Mouse (Mus musculus) lung, postnatal 4 days (tissue): Measurements from ENCODE around the gene Rhobtb1.

Source experiments
- DNase-seq, 2 experiments: peaks; one replicate each; pipeline ENCODE4 v3.0.0; 2021

Rhobtb1 gene

DNA sequence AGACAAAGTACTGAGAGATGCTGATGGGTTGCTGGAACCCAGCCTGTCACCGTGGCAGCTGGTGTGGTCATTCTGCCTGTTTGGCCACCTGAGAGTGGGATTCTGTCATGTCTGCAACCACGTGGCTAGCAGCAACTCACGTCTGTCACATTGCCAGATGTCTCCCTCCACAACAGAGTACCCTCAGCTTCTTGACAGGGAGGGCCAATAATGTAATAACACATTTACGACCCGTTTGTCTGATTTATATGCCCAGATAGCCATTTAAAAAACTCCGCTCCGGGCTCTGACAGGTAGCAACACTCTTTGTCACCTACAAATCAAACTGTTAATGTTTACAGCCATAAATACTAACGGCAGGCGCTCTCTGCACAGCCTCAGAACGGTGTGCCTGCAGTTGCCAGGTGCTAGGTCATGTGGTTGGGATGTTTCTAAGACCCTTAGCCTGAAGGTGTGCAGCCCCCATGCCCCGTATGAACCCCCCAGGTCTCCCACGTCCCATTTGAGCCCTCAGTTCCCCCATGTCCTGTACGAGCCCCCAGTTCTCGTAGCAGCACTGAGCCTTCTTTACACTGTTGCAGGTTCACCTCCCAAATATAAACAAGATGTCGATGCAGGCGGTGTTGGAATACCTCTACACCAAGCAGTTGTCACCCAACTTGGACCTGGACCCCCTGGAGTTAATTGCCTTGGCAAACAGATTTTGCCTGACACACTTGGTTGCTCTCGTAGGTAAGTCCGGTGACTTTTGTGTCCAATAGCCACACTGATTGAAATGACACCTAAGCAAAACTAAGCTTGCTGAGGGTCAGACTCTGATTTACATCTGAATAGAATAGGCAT lies 127.8 kb downstream of the Rhobtb1 start:
- DNase-seq, result no peak

DNA sequence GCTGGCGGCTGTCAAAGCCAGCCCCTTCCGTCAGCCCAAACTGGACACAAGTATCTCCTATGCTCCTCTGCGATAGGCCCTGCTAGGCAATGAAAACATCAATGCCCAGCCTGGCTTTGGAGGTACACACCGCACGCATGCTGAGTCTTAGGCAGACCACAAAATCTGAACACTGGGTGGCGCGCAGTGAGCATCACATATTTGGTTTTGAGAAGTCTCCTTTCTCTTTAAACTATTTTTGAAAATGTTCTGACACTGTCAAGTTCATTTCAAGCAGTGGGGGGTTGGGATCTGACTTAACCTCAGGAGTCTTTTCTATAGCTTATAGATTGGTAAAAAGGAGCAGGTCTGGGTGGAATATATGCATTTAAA lies 128.4 kb downstream of the Rhobtb1 start:
- no peak for DNase-seq

DNA sequence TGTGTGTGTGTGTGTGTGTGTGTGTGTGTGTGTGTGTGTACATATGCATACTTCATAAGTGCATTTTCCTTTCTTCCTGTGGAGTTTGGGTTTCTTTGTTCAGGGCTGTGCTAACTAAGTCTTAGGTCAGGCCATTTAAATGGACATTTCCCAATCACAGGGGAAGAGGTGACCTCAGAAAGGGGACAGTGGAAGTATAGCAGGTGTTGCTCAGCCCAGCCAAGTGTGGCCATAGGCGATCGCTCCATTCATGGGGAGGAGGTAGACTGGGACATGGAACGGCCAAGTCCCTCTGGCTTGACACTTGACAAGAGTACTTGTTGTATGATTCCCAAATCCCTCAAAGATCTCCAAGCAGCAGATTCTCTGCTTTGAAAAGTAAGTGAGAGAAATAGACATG lies 135.7 kb downstream of the Rhobtb1 start:
- DNase-seq, result no peak

DNA sequence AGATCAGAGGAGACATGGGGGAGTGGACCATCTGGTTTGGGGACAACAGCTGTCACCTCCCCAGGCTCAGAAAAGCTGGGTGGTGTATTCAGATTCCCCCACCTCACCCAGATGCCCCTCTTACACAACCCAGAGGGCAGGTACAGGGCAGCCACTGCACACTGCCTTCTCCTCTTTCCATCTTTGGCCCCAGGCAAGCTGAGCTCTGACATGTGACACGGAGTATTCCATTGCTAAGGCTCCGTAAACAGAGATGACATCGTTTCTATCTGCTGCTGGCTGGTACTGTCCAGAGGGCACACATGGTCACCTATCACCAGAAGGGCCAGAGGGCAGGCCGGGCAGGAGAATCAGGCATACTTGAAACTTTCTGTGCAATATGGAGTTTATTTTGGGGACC lies 136.9 kb downstream of the Rhobtb1 start:
- DNase-seq, result no peak

DNA sequence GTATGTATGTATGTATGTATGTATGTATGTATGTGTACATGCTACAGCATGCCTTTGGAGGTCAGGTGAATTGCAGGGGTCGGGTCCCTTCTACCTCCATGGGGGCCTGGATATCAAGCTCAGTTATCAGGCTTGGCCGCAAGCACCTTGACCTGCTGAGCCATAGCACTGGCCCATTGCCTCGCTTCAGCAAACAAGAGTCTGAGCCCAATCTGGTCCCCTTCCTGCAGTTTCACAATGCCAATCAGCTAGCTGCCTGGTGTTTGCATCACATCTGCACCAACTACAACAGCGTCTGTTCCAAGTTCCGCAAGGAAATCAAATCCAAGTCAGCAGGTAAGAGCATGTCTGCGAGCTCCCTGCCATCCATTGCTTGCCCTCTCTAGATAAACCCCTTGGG lies 137.5 kb downstream of the Rhobtb1 start:
- no peak for DNase-seq

DNA sequence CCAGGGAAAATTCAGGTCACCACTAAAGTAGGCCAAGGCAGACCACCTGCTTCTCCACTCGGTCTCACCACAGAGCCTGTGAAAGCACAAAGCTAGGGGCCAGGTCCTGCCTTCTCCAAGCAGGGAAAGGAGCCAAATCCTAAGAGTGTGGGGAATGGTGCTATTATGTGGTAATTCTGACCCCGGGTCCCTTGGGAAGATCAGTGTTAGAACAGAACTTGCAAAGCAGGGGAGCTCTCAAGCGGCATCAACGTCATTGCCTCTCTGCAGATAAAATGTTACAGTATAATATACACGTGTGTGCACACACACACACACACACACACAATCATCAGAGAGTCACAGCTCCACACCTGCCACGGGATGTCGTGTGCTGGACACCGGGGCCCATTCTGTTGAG lies 139.5 kb downstream of the Rhobtb1 start:
- no peak for DNase-seq

DNA sequence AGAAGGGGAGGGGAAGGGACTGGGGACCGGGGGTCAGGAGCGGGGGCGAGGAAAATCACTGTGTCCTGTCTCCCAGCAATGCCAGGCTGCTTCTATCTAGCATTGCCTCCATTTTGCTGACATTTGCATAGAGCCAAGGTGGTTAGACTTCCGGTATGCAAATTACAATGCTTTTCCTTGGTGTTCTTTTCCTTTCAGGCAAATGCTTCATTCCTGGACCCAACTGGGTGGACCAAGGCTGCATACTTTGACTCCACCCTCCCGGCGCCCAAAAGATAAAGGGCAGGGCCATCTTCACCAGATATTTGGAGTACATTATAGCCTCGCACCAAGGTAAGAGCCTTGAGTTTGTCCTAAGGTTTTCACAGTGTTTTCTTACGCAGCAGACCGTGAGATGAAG lies 144.7 kb downstream of the Rhobtb1 start:
- DNase-seq, result no peak

DNA sequence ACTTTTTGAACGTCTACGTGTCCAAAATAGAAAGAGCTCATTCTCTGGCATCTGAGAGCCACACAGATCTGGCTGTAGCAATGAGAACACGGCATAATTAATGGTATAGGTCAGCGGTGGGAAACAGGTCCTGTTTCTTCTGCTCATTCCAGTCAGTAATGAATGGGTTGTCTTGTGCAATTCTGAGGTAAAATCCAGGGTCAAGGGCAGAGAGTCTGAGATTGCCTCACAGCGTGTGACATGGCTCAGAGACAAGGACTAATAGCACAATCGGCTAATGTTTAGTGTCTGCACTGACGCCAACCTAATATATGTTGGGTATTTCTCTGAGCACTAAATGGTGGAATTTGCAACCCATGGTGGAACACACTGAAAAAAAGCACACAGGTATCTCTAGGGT lies 148.8 kb downstream of the Rhobtb1 start:
- DNase-seq, result no peak

DNA sequence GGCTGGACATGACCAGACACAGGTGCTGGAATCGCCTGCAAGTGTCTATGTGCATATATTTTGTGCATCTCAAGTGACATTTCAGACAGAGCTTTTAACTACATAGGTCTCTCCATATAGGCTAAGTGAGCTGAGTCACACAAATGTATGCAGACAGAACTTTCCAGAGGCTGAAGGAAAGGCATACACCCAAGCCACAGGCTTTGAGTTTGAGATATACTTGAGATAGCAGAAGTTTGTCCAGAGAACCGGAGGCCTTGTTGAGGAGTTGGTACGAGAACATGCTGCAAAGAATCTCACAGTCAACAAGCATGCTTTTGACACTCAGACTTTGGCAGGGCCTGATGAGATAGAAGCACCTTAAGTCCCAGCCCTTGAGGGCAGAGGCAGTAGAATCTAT lies 151.4 kb downstream of the Rhobtb1 start:
- DNase-seq, result no peak

DNA sequence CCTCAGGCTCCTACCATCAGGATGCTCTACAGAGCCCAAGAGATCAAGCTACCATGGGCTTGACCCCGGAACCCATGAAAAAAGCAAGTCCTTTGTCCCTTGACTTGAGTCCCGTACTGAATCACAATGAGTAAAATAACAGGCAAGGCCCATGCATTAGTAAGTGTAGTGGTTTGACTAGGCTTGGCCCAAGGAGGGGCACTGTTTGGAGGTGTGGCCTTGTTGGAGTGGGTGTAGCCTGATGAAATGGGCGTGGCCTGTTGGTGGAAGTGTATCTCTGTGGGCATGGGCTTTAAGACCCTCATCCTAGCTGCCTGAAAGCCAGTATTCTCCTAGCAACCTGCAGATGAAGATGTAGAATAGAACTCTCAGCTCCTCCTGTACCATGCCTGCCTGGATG lies 153.6 kb downstream of the Rhobtb1 start:
- DNase-seq, result no peak

DNA sequence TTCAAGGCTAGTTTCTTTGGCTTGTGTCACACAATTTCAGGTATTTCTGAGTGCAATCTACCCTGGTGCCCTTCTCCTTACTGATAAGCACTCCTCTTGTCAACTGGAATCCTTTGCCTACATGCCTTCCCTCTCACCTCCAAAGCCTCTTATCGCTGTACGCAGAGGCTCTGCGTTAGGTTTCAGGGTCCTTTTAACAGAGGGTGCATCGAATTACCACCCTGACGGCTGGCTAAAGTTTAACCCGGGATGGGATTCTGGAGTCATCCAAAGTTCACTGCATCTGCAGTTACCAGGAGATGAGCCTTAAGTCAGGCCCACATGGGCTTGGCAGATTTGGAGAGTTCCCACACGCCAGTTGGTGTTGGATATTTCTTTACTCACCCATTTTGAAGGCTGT lies 154.4 kb downstream of the Rhobtb1 start:
- no peak for DNase-seq

DNA sequence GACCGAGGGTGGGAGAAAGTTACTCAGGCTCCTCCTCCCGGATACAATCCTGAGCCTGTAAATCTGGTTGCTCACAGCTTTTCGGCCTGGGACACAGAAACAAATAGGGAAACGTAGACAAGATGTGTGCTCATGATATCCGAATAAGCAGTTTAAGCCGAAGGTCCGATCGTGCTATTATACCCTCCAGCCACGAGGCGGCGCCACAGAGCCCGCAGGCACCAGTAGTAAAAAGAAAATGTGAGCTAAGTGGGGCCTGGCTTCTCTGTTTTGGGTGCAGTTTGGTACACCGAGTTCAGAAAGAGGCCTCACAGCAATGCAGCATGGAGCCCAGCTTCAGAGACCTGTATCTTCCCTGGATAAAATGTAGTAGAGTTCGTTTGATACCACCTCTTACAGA lies 155.0 kb downstream of the Rhobtb1 start:
- DNase-seq, result peak; percentile 63 to 71

DNA sequence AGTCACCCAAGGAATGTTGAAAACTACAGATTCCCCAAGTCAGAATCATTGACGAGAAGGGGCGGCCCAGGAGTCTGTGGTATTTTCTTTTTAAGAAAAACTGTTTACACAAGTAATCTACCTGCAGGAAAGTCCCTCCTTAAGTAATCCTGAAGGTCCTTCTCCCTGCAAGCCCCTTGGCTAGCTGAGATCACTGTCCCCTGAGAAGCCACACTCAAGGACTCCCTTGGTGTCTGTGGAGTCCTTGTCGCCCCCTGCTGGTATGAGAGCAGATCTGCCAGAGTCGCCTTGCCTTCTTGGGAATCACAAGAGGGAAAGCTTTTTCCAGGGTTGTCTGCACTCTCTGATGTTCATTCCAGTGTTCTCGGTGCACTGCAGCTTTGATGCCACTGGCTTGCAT lies 155.8 kb downstream of the Rhobtb1 start:
- peak; percentile 44 to 76 for DNase-seq

DNA sequence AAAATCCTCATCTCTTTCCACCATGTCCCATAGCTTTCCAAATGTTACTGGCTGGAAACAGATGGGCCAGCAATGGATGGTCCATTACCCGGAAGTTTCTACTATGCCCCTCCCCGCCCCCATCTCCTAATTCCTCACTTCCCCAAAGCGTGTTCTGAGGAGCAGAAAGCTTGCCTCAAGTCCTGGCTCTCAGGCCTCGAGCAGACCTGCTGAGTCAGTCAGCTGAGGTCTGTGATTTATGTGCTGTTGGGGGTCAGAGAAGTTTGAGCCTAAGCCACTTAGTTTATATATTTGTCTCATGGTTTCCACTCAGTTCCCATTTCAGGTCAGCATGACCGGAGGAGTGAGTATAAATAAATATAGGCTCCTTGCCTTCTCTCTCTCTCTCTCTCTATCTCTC lies 157.9 kb downstream of the Rhobtb1 start:
- no peak for DNase-seq

DNA sequence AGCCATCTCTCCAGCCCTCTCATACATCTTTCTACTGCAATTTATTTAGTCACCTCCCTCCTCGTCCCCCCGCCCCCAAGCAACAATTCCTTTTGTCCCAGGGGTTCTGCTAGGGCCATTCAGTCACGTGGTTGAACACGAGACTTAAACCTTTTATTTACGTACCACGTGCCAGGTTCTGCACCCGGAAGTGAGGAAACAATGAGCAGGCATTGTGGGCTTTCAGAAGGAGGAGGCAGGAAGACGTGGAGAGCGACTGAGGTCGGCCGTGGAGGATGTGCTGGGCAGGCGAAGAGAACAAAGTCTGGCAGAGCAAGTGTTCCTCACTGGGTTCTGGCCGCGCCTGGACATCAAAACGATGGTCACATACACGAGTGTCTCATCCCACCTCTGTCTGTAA lies 160.6 kb downstream of the Rhobtb1 start:
- no peak for DNase-seq

DNA sequence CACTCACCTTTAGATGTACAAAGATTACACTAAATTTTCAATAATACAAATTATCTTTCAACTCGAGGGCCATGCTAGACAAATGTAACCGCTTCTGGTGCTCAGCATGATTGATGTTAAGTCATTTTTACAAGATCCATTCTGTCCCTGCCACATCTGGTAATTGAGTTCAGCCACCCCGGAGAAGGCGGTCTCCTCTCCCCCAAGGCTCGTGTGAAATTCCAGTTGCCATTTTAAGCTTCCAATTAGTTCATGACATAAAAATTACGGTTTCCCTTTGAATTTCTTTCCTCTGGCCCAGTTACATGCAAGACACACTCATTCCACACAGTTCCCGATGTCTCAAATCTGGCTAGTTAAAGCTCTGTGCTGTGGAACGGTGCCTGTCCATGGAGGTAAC lies 162.7 kb downstream of the Rhobtb1 start:
- DNase-seq, result no peak

DNA sequence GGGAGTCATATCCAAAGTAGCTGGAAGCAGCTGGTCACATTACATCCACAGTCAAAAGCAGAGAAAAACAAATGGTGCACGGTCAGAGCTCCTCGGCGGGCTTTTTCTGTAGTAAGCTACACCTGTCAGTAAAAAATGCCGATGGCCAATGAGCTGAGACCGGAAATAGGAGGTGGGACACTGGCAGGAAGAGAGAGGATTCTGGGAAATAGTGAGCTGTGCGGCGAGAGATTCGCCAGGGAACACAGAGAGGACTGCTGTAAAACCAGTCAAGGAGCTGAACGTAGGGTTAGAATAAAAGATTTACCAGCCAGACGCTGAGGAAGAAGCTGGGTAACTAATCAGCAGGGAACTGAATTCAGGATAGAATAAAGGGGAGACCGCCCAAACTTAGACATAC lies 167.3 kb downstream of the Rhobtb1 start:
- DNase-seq, result no peak

DNA sequence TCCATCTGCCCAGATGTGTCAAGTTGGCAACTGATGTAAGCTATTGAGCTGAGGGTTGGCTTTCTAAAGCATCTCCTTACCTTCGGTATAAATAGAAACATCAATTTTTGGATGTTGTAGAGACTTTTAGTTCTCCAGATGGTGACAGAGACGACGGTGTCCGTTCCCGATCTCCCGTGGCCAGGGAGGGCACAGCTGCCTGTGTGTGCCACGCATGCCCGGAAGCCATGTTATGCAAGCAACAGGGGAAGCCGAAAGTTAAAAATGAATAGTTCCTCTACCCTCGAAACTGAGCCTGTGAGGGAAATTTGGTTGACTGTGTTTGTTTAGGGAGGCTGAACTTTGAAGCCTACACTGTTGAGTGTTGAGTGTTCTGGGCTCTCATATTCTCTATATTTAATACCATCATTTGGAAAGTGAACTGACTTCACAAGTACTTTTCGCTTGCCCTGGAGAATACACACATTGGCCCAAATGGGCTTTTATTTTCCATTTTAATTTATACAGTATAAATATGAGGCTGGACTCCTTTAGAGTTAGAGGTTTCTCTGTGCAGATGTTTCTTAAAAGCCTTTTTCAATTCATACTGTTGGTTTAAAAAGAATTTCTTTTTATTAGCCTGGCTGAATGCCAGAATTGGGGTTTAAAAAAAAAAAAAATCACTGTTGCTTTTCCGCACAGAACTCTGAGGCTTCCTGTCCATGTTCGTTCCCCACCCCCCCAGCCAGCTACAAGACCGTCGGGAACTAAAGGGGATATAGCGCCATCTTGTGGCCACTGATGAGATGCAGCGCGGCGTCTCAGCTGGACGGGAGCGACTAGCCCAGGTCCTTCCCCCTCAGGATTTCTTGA lies 169.7 kb downstream of the Rhobtb1 start:
- peak; percentile 84 to 87 for DNase-seq

DNA sequence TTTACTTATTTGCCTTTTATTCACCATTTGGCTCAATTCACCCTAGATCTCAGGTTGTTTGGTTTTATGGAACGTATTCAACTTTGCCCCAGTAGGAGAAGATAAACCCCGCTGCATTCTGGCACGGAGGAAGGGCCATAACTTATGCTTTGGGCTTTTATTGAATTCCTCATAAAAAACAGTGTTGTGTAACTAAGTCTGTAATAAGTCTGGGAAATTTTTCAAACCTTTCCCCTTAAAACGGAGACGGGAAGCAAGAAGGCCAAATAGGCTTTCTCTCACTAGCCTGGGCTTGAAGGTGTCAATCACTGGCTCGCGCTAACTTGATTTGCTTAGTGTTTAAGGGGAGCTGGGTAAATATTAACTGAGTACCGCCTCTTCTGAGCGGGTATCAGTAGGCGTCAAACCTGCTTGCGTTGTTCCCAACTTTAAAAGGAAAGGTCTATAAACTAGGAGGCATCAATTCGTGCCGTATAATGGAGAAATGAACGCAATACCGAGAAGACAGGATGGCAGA lies 170.3 kb downstream of the Rhobtb1 start:
- DNase-seq, result no peak

DNA sequence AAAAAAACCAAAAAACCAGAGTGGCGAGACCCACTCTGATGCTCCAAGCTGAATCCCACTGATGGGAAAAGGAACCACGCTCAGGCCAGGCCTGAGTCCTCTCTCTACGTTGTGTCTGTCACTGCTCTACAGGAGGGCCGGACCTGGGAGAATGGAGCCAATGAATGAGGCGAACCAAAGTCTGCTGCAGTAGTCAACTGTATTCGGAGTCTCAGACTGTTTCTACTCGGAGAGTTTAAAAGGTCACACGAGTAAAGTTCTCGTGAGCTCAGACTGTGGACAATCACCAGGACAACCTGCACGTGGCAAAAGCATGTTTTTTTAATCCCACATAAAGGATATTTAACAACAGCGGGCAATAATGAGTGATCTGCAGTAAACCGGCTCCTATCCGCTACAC lies 172.8 kb downstream of the Rhobtb1 start:
- DNase-seq, result no peak

DNA sequence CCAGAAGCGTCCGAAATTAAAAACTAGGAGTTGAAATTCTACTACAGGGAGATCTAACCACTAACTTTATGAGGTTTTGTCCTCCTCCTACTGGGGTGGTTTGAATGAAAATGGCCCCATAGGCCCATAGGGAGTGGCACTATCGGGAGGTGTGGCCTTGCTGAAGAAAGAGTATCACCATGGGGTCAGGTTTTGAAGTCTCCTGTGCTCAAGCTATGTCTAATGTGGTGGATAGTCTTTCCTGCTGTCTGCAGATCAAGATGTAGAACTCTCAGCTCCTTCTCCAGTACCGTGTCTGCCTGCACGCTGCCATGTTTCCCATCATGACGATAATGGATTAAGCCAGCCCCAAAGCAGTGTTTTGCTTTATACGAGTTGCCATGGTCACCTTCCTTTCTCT lies 173.6 kb downstream of the Rhobtb1 start:
- no peak for DNase-seq

DNA sequence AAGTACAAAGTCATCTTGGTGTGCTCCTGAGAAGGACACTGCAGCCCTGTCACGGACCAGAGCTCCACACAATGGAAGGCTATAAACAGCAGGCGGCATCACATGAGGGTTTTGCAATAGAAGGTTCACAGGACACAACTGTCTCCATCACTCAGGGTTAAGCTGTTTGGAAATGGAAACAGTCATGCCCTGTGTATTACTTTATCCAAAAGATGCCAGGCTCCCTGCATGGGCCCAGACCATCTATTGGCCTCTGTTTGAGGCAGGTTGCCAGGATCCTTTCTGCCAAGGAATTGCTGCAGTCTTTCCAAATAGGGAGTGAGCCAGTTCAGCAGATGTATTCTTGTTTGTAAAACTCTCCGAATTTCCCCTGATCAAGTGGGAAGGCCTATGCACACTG lies 175.2 kb downstream of the Rhobtb1 start:
- DNase-seq, result peak; percentile 19 to 44

DNA sequence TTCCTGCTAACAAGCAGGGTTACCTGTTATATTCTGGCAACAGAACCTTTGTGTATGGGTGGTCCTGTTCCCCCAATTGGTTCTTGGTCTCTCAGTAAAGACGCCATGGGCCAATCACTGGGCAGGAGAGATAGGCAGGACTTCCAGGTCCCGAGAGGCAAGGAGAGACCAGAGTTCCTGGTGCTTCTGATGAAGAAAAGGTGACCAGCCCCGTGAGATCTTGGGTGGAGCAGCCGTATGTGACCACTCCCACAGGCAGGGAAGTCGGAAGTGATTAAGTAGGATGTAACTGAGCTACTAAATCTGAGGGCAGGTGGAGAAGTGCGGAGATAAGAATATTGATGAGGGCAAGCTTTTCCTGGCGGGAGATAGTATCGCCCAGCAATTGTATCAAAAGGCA lies 176.1 kb downstream of the Rhobtb1 start:
- DNase-seq, result no peak

DNA sequence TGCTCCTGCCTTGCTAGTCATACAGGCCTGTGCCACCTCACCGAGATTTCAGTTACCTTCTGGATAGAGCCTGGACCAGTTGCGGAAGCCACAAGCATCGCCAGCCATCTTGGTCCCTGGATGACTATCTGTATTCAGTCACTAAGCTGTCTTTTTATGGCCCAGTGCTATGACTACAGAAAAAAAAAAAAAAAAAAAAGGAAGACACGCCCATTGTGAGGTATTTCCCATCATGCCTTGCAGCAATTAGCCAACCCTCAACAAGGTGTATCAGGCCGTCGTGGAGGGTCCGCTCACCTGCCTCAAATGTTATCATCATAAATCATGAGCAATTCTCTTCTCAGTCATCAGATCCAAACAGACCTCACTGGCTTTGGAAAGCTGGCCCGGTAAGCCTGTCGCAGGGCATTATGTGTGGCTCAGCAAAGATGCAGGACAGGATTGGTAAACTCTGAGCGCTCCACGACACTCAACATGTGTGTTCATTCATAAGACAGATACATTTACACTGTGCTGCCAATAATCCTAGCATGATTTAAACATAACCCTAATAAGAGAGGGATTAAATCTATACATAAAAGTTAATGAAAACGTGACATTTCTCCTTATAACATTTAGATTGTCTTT lies 176.9 kb downstream of the Rhobtb1 start:
- no peak for DNase-seq
